Mouse (Mus musculus): ENCODE measurements around the gene Rcan1.
"Not testable (repeated sequence)": the region's sequence is repeated elsewhere in the genome, so short reads cannot be mapped to it uniquely, and the experiment has no call there.

Gene Rcan1

DNA sequence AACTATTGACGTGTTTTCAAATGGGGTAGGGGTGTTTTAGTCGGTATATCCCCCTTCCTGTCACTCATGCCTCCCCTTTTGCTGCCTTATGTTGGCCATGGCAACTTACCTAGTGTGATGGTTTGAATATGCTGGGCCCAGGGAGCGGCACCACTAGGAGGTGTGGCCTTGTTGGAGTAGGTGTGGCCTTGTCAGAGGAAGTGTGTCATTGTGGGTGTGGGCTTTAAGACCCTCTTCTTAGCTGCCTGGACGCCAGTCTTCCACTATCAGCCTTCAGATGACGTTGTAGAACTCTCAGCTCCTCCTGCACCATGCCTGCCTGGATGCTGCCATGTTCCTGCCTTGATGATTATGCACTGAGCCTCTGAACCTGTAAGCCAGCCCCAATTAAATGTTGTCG is at the start of gene Rcan1:
TSS of gene Rcan1 (minus strand) at position 162 of the 400 bp plus-strand sequence.
- DNase-seq: no peak

- peak; percentile 27 to 28 for DNase-seq
Observed at GRCm38 (mm10) chr16:92519820-92520492, 49.3 kb upstream of the Rcan1 start.

DNA sequence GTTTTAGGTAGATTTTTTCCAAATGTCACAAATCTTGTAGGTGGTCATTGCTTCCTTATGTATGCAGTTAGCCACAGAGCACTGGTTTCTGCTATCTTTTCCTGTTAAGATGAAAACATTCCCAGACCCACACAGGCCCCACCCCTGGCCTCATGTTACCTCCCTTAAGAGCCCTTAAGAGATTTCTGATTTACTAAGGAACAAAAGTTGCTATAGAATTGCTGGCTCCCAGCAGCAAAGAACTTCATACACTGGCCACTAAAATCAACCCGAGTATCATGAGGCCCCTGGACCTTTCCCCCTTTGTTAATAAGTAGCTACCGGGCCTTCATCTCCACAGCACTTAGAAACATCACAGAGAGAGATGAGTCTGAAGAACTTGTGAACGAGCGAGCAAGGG is 48.1 kb upstream of the Rcan1 start:
- no peak for DNase-seq

DNA sequence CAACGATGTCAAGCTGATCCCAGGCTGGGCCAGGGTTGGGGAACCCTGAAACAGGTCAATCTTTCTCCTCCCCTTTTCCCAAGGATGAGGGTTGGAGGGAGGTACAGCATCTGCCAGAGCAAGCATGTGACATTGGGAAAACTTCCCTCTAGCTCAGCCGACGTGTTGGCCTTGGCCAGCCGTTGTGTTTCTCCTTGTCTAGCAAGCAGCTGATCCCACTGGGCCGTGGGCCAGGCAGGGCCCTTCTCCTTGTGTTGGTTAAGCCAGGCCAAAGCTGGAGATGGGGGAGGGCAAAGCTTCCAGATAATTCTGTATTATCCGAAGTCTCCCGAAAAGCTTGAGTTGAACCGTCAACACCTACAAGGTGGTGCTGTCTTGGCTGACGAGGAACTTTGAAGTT is 45.5 kb upstream of the Rcan1 start:
- no peak for DNase-seq

- not testable (repeated sequence) for DNase-seq
Observed at GRCm38 (mm10) chr16:92514896-92515295, 44.2 kb upstream of the Rcan1 start.

- DNase-seq: peak; percentile 13 to 19
Observed at GRCm38 (mm10) chr16:92511773-92512391, 41.2 kb upstream of the Rcan1 start.

GRCm38 (mm10) chr16:92510835-92511772 is 40.4 kb upstream of the Rcan1 start:
- DNase-seq: peak; percentile 41 to 52

- DNase-seq: no peak
Observed at GRCm38 (mm10) chr16:92507573-92507972, 36.9 kb upstream of the Rcan1 start.

DNA sequence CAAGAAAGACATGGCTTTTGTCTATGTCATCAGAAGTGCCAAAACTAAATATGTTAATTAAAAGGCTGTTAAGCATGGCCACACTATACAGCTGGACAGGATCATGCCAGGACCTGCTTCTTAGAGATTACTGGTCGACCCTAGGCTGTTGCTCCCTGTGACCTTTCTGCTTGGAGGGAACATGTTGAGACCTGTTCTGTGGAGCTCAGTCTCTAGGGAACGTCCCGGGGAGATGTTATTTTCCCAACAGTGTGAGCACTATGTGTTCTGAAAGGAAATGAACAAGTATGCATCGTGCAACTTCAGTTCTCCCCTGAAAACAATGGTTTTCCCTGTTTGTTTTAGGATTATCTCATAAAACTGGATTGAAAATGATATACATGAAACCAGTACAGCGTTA is 32.4 kb upstream of the Rcan1 start:
- no peak for DNase-seq

- no peak for DNase-seq
Observed at GRCm38 (mm10) chr16:92500534-92500933, 29.9 kb upstream of the Rcan1 start.

- no peak for DNase-seq
Observed at GRCm38 (mm10) chr16:92499324-92499723, 28.7 kb upstream of the Rcan1 start.

GRCm38 (mm10) chr16:92498589-92498981 is 27.9 kb upstream of the Rcan1 start:
- no peak for DNase-seq

DNA sequence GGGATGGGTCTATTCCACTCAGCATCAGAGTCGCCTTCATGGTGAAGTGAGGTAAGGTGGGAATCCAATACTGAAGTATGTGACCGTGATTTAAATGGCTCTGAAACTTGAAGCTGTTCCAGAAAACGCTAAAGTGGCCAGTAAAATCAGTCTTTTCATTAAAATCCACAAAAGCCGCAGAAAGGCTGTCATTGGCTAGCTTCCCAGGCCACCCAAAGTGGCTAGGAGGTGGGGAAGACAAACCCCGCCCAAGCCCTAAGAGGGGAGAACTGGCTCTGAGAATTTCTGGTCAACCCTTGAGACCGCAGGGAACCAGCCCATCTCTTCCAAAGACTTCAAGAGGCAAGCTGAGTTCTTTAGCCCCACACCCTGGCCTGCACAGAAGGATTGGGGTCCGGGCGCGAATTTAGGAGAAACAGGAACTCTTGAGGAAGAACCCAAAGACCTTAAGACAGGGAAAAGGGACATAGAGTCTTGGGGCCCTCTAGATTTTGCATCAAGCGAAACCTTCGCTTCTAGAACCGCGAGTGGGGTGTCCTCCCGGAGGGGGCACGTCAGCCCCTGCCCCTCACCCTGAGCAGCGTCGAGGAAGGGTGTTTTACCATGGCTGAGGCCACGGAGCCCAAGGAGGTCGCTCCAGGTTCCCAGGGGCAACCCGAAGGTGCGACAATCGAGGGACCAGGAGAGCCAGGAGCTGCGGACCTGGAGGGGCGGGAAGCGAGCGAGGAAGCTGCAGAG is 27.4 kb upstream of the Rcan1 start:
- DNase-seq: no peak

- DNase-seq: no peak
Observed at GRCm38 (mm10) chr16:92489356-92489755, 18.7 kb upstream of the Rcan1 start.

GRCm38 (mm10) chr16:92488456-92488855 is 17.8 kb upstream of the Rcan1 start:
- no peak for DNase-seq

DNA sequence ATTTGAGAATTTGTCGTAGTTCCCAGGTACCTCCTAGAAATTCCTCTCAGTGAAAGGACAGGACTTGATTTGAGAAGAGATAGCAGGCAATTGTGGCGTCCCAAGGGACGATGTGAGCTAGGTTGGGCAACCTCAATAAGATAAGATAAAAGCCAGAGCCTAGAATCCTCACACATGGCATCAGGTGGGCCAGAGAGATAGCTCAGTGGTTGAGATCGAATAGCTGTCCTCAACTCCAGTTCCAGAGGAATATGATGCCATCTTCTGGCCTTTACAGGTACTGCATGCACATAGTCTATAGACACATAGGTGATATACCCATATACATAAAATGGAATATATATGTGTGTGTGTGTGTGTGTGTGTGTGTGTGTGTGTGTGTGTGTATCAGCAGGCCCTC is 16.8 kb upstream of the Rcan1 start:
- DNase-seq: peak in 1 of 2 experiments; percentile 35

GRCm38 (mm10) chr16:92487086-92487485 is 16.4 kb upstream of the Rcan1 start:
- DNase-seq: no peak

GRCm38 (mm10) chr16:92485436-92485835 is 14.8 kb upstream of the Rcan1 start, which contains the start of gene Clic6:
Clic6 (plus strand) TSS chr16:92485736.
- DNase-seq: no peak

DNA sequence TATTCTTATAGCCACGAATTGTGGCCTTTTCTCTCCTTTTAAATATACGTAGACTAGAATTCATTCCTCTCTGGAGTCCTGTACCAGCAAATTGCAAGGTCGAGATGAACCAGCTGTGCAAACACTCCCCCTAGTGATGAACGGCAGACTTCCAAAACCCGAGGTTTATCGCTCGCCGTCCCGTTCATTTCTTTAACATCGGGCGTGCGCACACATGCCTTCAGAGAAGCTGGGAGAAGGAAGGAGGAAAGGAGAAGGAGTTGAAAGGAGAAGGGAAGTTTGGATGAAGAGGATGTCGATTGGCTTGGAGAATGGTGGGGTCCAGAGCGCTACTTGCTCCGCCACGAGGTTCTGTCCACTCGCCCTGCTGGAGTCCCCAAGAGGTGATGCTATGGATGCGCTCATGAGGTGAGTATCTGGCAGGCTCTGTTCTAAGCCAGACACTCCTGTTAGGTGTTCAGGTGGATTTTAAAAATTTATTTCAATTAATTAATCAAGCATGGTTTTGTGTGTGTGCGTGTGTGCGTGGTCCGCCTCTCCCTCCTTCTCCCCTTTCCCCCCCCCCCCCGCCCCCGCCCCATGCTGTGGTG is 8.0 kb upstream of the Rcan1 start:
- DNase-seq: peak; percentile 61 to 62

GRCm38 (mm10) chr16:92475093-92475860 is 4.6 kb upstream of the Rcan1 start:
- no peak for DNase-seq

GRCm38 (mm10) chr16:92472898-92473297 is 2.2 kb upstream of the Rcan1 start:
- no peak for DNase-seq

Measured in cerebellum, postnatal 36 days (tissue).